Mouse (Mus musculus): ENCODE data around the gene Gm11992. TPM values are rescaled to one million over a fixed set of nuclear protein-coding genes. Genes with fewer than 3 reads are reported as not detected.

Gm11992 gene
- polyA plus RNA-seq (2016; fragmentation: Nextera tagmentation; extraction: Ambion mirVana) = 0.48 and 0.69 TPM in 2 replicates

DNA sequence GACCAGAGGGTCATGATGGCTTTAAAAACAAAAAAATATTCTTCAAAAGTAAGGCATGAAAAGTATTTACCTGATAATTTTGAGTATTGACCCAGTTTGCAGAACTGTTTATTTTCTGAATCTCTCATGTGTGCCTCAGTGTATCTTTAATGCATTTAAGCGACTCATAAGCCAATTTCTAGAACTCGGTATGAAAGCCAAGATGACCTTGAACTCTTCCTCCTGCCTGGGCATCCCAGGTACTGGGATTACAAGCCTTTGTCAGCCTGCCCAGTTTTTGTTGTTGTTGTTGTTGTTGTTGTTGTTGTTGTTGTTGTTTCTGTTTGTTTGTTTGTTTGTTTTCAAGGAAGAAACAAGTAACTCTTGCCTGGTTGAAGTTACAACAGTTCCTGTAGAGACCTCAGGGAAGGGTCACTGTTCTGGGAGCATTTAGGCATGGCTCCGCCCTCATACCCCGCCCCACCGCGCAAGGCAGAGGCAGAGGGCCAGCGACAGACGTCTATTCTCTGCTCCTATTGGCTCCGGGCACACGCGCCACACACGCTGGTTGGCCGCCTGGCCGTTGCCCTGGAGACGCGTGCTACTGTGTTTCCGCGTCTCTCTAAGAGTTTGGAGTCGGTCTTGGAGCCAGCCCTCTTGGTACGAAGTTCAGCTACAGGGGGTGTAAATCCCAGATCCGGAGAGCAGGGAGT, at the start of gene Gm11992:
Gene Gm11992, plus strand, starts transcription at position 584 of the 692 bp plus-strand sequence.
- Histone ChIP-seq H3K4me3 (peak within 1 kb of the TSS; percentile 65), H3K4me1 (peaks cover 15% of the 10 kb centered on the region), H3K36me3 (replicated peaks) (no peaks in the 10 kb centered on the region), H3K9me3 (no peaks in the 10 kb centered on the region), H3K27ac (0 out of 2 replicates have a peak within 1 kb of the TSS, but pooled peaks have one; percentile 7), H3K27me3 (ENCODE audit: poor library complexity, severe bottlenecking) (peaks cover 27% of the 10 kb centered on the region)
- 5% methylated on average over 21 of the region's 21 CpGs for WGBS
- DNase-seq (ENCODE audit: extremely low spot score, low spot score) = peak; percentile 88

- H3K4me3 ChIP-seq = no peak overlapping the region
- no peak for DNase-seq (ENCODE audit: extremely low spot score, low spot score)
- H3K27ac ChIP-seq = no peak overlapping the region
- no peaks in the 10 kb centered on the region for H3K27me3 ChIP-seq (ENCODE audit: poor library complexity, severe bottlenecking)
- 96% methylated on average over 5 of the region's 5 CpGs for WGBS
- no peaks in the 10 kb centered on the region for H3K9me3 ChIP-seq
- peaks cover 51% of the 10 kb centered on the region for H3K36me3 ChIP-seq (replicated peaks)
- peaks cover 25% of the 10 kb centered on the region for H3K4me1 ChIP-seq
Measured at GRCm38 (mm10) chr11:9008761-9009160, 39.6 kb upstream of the Gm11992 start.

DNA sequence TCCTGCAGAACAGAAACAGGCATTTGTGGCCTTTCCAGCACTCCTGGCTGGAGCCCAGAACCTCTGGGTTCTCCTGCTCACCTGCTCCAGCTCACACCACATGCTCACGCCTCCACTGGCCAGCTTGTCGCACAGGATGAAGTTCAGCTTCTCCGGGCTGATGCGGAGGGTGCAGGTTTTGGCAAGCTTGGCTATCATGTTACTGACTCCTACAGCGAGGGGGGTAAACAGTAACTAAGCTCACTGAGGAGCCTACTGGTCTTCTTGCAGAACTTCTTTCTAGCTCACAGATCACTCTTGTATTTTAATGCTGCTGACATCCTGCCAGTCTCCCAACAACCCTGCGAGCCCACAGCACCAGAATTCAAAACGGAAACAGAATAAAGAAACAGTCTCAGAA, 38.0 kb upstream of the Gm11992 start:
- Histone ChIP-seq H3K27me3 (ENCODE audit: poor library complexity, severe bottlenecking) (no peaks in the 10 kb centered on the region), H3K36me3 (replicated peaks) (peaks cover 35% of the 10 kb centered on the region), H3K9me3 (no peaks in the 10 kb centered on the region), H3K4me1 (peaks cover 25% of the 10 kb centered on the region), H3K4me3 (peak overlapping the region; percentile 81), H3K27ac (peak overlapping the region; percentile 96)
- under 1% methylated on average over 7 of the region's 7 CpGs for WGBS
- no peak for DNase-seq (ENCODE audit: extremely low spot score, low spot score)

DNA sequence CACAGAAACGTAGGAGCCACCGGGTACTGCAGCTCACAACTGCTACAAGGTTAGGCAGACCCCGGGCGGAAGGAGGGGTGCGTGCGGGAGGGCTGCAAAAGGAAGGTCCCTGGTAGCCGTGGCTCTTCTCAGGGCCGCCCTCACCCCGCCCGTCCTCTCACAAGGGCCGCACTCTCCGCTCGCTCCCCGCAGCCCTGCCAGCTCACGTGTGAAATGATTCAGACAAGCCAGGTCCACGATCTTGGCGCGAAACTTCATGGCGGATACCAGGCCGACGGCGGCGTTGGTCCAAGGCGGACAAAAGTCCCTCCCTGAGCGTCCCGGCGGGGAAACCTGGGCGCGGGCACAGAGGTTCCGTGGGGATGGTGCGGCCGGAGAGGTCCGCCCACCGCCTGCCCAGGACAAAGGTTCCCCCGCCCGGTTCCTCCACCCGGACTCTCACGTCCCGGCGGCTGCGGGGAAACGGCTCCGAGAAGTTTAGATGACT, 37.5 kb upstream of the Gm11992 start, which contains the start of gene Hus1:
Gene Hus1, minus strand, starts transcription at position 339 of the 487 bp plus-strand sequence.
- no peaks in the 10 kb centered on the region for H3K9me3 ChIP-seq
- H3K4me3 ChIP-seq = peak within 1 kb of the TSS; percentile 81
- peak; percentile 88 for DNase-seq (ENCODE audit: extremely low spot score, low spot score)
- H3K27ac ChIP-seq = peak within 1 kb of the TSS; percentile 96
- H3K36me3 ChIP-seq (replicated peaks) = peaks cover 30% of the 10 kb centered on the region
- H3K27me3 ChIP-seq (ENCODE audit: poor library complexity, severe bottlenecking) = no peaks in the 10 kb centered on the region
- under 1% methylated on average over 43 of the region's 43 CpGs for WGBS
- peaks cover 25% of the 10 kb centered on the region for H3K4me1 ChIP-seq

DNA sequence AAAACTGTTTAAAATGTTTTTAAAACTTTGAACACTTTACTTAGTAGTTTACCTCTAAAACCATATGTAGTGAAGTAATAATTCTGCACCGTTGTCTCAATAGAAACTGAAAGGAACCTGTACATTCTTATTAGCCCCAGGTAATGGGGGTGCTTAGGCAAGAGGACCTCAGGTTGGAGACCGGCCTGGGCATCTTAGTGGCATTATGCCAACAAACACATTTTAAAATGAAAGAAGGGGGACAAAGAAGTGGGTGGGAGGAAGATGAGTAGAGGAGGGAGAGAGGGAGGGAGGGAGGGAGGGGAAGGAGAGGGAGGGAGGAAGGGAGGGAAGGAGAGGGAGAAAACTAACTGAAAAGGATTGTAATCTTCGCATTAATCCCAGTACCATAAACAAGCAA, 37.0 kb upstream of the Gm11992 start:
- DNase-seq (ENCODE audit: extremely low spot score, low spot score) = peak; percentile 17
- Histone ChIP-seq H3K27me3 (ENCODE audit: poor library complexity, severe bottlenecking) (no peaks in the 10 kb centered on the region), H3K4me1 (peaks cover 25% of the 10 kb centered on the region), H3K27ac (peak overlapping the region; percentile 96), H3K36me3 (replicated peaks) (peaks cover 25% of the 10 kb centered on the region), H3K9me3 (no peaks in the 10 kb centered on the region), H3K4me3 (peak overlapping the region; percentile 81)
- 1% methylated on average over 3 of the region's 3 CpGs for WGBS

GRCm38 (mm10) chr11:9014740-9015139, 33.7 kb upstream of the Gm11992 start:
- peaks cover 10% of the 10 kb centered on the region for H3K4me1 ChIP-seq
- H3K9me3 ChIP-seq = no peaks in the 10 kb centered on the region
- no peaks in the 10 kb centered on the region for H3K27me3 ChIP-seq (ENCODE audit: poor library complexity, severe bottlenecking)

GRCm38 (mm10) chr11:9018491-9019267, 29.7 kb upstream of the Gm11992 start:
- no peak for DNase-seq (ENCODE audit: extremely low spot score, low spot score)
- Histone ChIP-seq H3K9me3 (no peaks in the 10 kb centered on the region), H3K4me3 (no peak overlapping the region), H3K27me3 (ENCODE audit: poor library complexity, severe bottlenecking) (no peaks in the 10 kb centered on the region), H3K36me3 (replicated peaks) (no peaks in the 10 kb centered on the region), H3K4me1 (no peaks in the 10 kb centered on the region), H3K27ac (no peak overlapping the region)
- WGBS = 80% methylated on average over 6 of the region's 6 CpGs

More at GRCm38 (mm10) chr11:9014740-9015139, 33.7 kb upstream of the Gm11992 start:
- Histone ChIP-seq H3K27ac (no peak overlapping the region), H3K36me3 (replicated peaks) (no peaks in the 10 kb centered on the region), H3K4me3 (no peak overlapping the region)
- 95% methylated on average over 3 of the region's 3 CpGs for WGBS
- no peak for DNase-seq (ENCODE audit: extremely low spot score, low spot score)

DNA sequence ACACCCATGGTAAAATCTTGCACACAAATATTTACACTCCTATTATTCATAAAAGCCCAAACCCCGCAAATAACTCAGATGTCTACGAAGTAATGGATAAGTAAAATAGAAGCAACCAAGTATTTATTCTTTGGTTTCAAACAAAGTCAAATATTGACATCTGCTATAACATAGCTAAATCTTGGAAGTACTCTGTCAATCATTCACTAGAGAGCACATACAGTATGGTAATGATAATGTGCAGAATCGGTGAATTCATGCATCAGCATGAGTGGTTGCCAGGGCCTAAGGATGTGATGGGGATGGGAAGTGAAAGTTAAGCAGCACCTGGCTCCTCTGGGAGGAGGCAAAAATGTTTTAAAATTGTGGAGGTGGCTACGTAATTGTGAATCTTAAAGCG, 28.2 kb upstream of the Gm11992 start:
- Histone ChIP-seq H3K4me3 (no peak overlapping the region), H3K27ac (no peak overlapping the region), H3K27me3 (ENCODE audit: poor library complexity, severe bottlenecking) (no peaks in the 10 kb centered on the region), H3K4me1 (no peaks in the 10 kb centered on the region), H3K36me3 (replicated peaks) (no peaks in the 10 kb centered on the region), H3K9me3 (no peaks in the 10 kb centered on the region)
- DNase-seq (ENCODE audit: extremely low spot score, low spot score) = no peak
- 95% methylated on average over 5 of the region's 5 CpGs for WGBS

DNA sequence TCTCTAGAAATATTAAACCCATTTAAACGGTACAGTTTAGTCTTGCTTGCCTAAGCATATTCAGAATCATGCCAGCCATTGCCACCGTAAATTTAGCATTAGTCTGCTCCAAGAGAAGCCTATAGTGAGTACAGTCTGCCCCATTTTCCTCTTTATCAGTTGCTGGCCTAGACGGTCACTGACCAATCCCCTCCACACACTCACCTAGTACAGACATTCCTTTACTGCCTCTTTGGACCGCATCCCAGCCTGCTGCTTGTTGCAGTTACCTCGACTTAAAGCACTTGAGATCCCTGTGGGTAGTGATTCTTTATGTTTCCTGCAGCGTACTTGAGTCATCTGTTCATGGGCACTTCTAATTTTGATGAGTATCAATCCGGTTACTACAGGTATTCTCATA, 23.6 kb upstream of the Gm11992 start:
- Histone ChIP-seq H3K4me3 (no peak overlapping the region), H3K36me3 (replicated peaks) (no peaks in the 10 kb centered on the region), H3K4me1 (no peaks in the 10 kb centered on the region), H3K27me3 (ENCODE audit: poor library complexity, severe bottlenecking) (no peaks in the 10 kb centered on the region), H3K9me3 (no peaks in the 10 kb centered on the region), H3K27ac (no peak overlapping the region)
- DNase-seq (ENCODE audit: extremely low spot score, low spot score) = no peak
- WGBS = 84% methylated on average over 7 of the region's 7 CpGs

DNA sequence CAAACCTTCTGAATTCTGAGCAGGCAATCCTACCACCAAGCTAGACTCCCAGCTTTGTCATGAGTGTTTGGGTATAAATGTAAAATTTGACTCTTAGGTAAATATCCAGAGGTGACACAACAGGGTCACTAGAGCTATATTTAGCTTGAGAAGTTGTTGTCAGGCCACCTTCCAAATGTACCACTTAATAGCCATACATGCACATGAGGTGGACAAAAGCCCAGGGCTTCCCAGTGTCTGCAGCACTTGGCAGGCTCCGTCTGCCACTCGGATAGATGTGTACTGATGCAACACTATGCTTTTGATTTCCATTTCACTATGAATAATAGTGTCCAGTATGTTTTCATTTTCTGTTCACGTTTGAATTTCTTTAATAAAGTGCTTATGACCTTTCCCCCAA, 23.2 kb upstream of the Gm11992 start:
- Histone ChIP-seq H3K4me3 (no peak overlapping the region), H3K27ac (no peak overlapping the region), H3K9me3 (no peaks in the 10 kb centered on the region), H3K4me1 (no peaks in the 10 kb centered on the region), H3K36me3 (replicated peaks) (no peaks in the 10 kb centered on the region), H3K27me3 (ENCODE audit: poor library complexity, severe bottlenecking) (no peaks in the 10 kb centered on the region)
- WGBS = 84% methylated on average over 3 of the region's 3 CpGs
- DNase-seq (ENCODE audit: extremely low spot score, low spot score) = no peak

DNA sequence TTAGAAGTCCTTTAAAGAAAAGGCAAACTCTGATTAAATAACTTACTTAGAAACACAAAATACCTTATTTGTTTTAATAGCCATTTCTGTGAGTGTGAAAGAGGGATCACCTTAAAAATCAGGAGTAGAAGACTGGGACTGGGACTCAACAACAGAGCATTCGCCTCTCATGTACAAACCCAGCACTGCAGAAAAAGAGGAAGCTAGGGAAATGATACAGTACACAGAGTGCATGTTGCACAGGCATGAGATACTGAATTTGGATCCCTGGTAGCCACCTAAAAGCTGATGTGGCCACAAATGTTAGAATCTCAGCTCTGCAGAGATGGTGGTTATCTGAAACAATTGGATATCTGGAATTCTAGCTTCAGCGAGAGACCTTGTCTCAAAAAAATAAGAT, 16.9 kb upstream of the Gm11992 start:
- 93% methylated on average over 2 of the region's 2 CpGs for WGBS
- H3K36me3 ChIP-seq (replicated peaks) = no peaks in the 10 kb centered on the region
- no peaks in the 10 kb centered on the region for H3K27me3 ChIP-seq (ENCODE audit: poor library complexity, severe bottlenecking)
- no peak overlapping the region for H3K27ac ChIP-seq
- no peaks in the 10 kb centered on the region for H3K9me3 ChIP-seq
- H3K4me3 ChIP-seq = no peak overlapping the region
- DNase-seq (ENCODE audit: extremely low spot score, low spot score) = no peak
- H3K4me1 ChIP-seq = no peaks in the 10 kb centered on the region

DNA sequence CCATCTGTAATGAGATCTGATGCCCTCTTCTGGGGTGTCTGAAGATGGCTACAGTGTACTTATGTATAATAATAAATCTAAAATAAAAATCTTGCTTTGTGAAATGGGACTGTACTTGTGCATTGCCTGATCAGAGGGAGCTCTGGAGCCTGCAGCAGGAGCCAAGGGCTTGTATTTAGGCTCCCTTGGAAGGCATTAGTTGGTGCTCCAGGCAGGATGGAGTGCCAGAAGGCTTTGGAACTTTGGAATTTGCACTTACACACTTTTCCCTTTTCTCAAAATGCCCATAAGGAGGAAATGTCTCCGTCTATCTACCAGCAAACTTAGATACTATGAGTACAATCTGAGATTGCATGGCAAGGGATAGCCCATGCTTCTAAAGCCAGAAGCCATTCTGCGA, 1.8 kb upstream of the Gm11992 start:
- Histone ChIP-seq H3K27me3 (ENCODE audit: poor library complexity, severe bottlenecking) (peaks cover 27% of the 10 kb centered on the region), H3K27ac (no peak overlapping the region), H3K36me3 (replicated peaks) (no peaks in the 10 kb centered on the region), H3K9me3 (no peaks in the 10 kb centered on the region), H3K4me3 (no peak overlapping the region), H3K4me1 (peaks cover 15% of the 10 kb centered on the region)
- 91% methylated on average over 2 of the region's 2 CpGs for WGBS
- no peak for DNase-seq (ENCODE audit: extremely low spot score, low spot score)

- H3K4me1 ChIP-seq = peaks cover 15% of the 10 kb centered on the region
- no peaks in the 10 kb centered on the region for H3K36me3 ChIP-seq (replicated peaks)
- 90% methylated on average over 5 of the region's 5 CpGs for WGBS
- no peak overlapping the region for H3K27ac ChIP-seq
- H3K27me3 ChIP-seq (ENCODE audit: poor library complexity, severe bottlenecking) = peaks cover 27% of the 10 kb centered on the region
- no peak overlapping the region for H3K4me3 ChIP-seq
- no peak for DNase-seq (ENCODE audit: extremely low spot score, low spot score)
- H3K9me3 ChIP-seq = no peaks in the 10 kb centered on the region
Measured at GRCm38 (mm10) chr11:9047044-9047443, 1.4 kb upstream of the Gm11992 start.
